Mouse (Mus musculus) CH12.LX (cell line): ENCODE measurements around the gene Neu2. TPM values are rescaled to one million over a fixed set of nuclear protein-coding genes. Genes with fewer than 3 reads are reported as not detected.

Experiments
- DNase-seq: peaks from one replicate; pipeline ENCODE4 v3.0.0-alpha.2; 2013; ENCODE audit errors: extremely low read depth
- H3K27ac ChIP-seq: 2 replicates; pipeline ENCODE4 v1.5.1; 2012; ENCODE audit warnings: low read depth, mild to moderate bottlenecking, control low read depth, moderate library complexity; ENCODE audit not compliant: insufficient read depth
- H3K27me3 ChIP-seq: replicated peaks from 2 replicates; pipeline ENCODE3; 2012; ENCODE audit warnings: inconsistent platforms
- H3K36me3 ChIP-seq, 2 experiments: replicated peaks in 1 of 2; 2 replicates each; pipeline versions ENCODE3 to v1.6.1; 2012; ENCODE audit warnings: inconsistent platforms in 1 of 2, low read length in 1 of 2, mild to moderate bottlenecking in 1 of 2, mixed read lengths in 1 of 2, moderate library complexity in 1 of 2; ENCODE audit not compliant: control insufficient read depth in 1 of 2, insufficient read depth in 1 of 2
- H3K4me1 ChIP-seq, 2 experiments: 2 replicates each; pipeline ENCODE4 v1.6.1; 2012; ENCODE audit warnings: inconsistent platforms in 1 of 2, moderate library complexity in 1 of 2; ENCODE audit not compliant: insufficient read depth in 2 of 2, control insufficient read depth in 1 of 2
- H3K4me2 ChIP-seq: 2 replicates; pipeline ENCODE4 v1.6.1; 2012; ENCODE audit warnings: low read depth, mild to moderate bottlenecking, control low read depth; ENCODE audit not compliant: poor library complexity, insufficient read depth, severe bottlenecking
- H3K4me3 ChIP-seq, 3 experiments: fragments of 150-350 bp in 1 of 3; sonication (generic) in 1 of 3; replicated peaks in 1 of 3; 2 replicates each; pipeline versions ENCODE3 to v1.5.1; 2011 to 2012; ENCODE audit warnings: low read depth in 2 of 3, low read length in 2 of 3, mild to moderate bottlenecking in 2 of 3, moderate library complexity in 2 of 3, control low read depth in 1 of 3, improper control_type of control experiment in 1 of 3, inconsistent platforms in 1 of 3, mixed read lengths in 1 of 3; ENCODE audit not compliant: poor library complexity in 1 of 3
- H3K79me2 ChIP-seq: replicated peaks from 2 replicates; pipeline ENCODE4 v1.6.1; 2012; ENCODE audit warnings: mild to moderate bottlenecking, moderate library complexity; ENCODE audit not compliant: control insufficient read depth, poor library complexity, insufficient read depth, severe bottlenecking; ENCODE audit errors: extremely low read depth
- H3K9ac ChIP-seq: 2 replicates; pipeline ENCODE4 v1.6.1; 2012; ENCODE audit warnings: low read depth, mild to moderate bottlenecking, control low read depth, moderate library complexity; ENCODE audit not compliant: insufficient read depth
- H3K9me3 ChIP-seq: replicated peaks from 2 replicates; pipeline ENCODE3; 2012; ENCODE audit warnings: low read length, inconsistent platforms, mixed read lengths
- BHLHE40 ChIP-seq: IDR thresholded peaks from 2 replicates; pipeline ENCODE4 v1.6.1; 2011; ENCODE audit warnings: mild to moderate bottlenecking, low read depth, low read length, improper control_type of control experiment
- CTCF ChIP-seq, 2 experiments: IDR thresholded peaks in 1 of 2; conservative IDR thresholded peaks in 1 of 2; 2 replicates each; pipeline ENCODE4 v1.5.1; 2011 to 2012; ENCODE audit warnings: low read depth in 2 of 2, low read length in 2 of 2, improper control_type of control experiment in 1 of 2, inconsistent platforms in 1 of 2, mild to moderate bottlenecking in 1 of 2, moderate library complexity in 1 of 2
- ELF1 ChIP-seq: IDR thresholded peaks from 2 replicates; pipeline ENCODE4 v1.6.1; 2014; ENCODE audit warnings: low read depth, mild to moderate bottlenecking, inconsistent platforms, low read length, improper control_type of control experiment
- EP300 ChIP-seq: IDR thresholded peaks from 2 replicates; pipeline ENCODE4 v1.6.1; 2011; ENCODE audit warnings: low read length, improper control_type of control experiment
- GABPA ChIP-seq: IDR thresholded peaks from 2 replicates; pipeline ENCODE4 v1.6.1; 2012; ENCODE audit warnings: low read depth, low read length, improper control_type of control experiment, inconsistent platforms; ENCODE audit not compliant: insufficient replicate concordance
- HCFC1 ChIP-seq: IDR thresholded peaks from 2 replicates; pipeline ENCODE4 v1.6.1; 2012; ENCODE audit warnings: low read depth, mild to moderate bottlenecking, inconsistent platforms, low read length, improper control_type of control experiment
- IRF4 ChIP-seq: IDR thresholded peaks from 2 replicates; pipeline ENCODE4 v1.6.1; 2014; ENCODE audit warnings: low read depth, mild to moderate bottlenecking, inconsistent platforms, low read length, improper control_type of control experiment
- JUN ChIP-seq: IDR thresholded peaks from 2 replicates; pipeline ENCODE4 v1.6.1; 2011; ENCODE audit warnings: low read depth, mild to moderate bottlenecking, low read length, improper control_type of control experiment, moderate library complexity; ENCODE audit not compliant: insufficient read depth
- JUND ChIP-seq: conservative IDR thresholded peaks from 2 replicates; pipeline ENCODE4 v1.6.1; 2011; ENCODE audit warnings: low read depth, low read length, improper control_type of control experiment
- MAX ChIP-seq: IDR thresholded peaks from 2 replicates; pipeline ENCODE4 v1.6.1; 2011; ENCODE audit warnings: low read length, improper control_type of control experiment
- MEF2A ChIP-seq: IDR thresholded peaks from 2 replicates; pipeline ENCODE4 v1.6.1; 2014; ENCODE audit warnings: low read depth, mild to moderate bottlenecking, inconsistent platforms, low read length, improper control_type of control experiment, borderline replicate concordance
- MXI1 ChIP-seq: IDR thresholded peaks from 2 replicates; pipeline ENCODE4 v1.6.1; 2011; ENCODE audit warnings: mild to moderate bottlenecking, low read depth, low read length, improper control_type of control experiment
- MYC ChIP-seq: IDR thresholded peaks from 2 replicates; pipeline ENCODE4 v1.6.1; 2011; ENCODE audit warnings: low read depth, mild to moderate bottlenecking, improper control_type of control experiment, low read length
- NELFE ChIP-seq: IDR thresholded peaks from 2 replicates; pipeline ENCODE4 v1.6.1; 2011; ENCODE audit warnings: low read depth, low read length, improper control_type of control experiment
- NRF1 ChIP-seq: IDR thresholded peaks from 2 replicates; pipeline ENCODE4 v1.6.1; 2014; ENCODE audit warnings: low read depth, mild to moderate bottlenecking, inconsistent platforms, low read length, improper control_type of control experiment, moderate library complexity
- PAX5 ChIP-seq: IDR thresholded peaks from 2 replicates; pipeline ENCODE4 v1.6.1; 2012; ENCODE audit warnings: low read length, inconsistent platforms, mixed read lengths
- POLR2A ChIP-seq: IDR thresholded peaks from 2 replicates; pipeline ENCODE4 v1.6.1; 2011; ENCODE audit warnings: low read depth, mild to moderate bottlenecking, improper control_type of control experiment, low read length
- POLR2AphosphoS2 ChIP-seq: IDR thresholded peaks from 2 replicates; pipeline ENCODE4 v1.6.1; 2011; ENCODE audit warnings: low read depth, low read length, improper control_type of control experiment
- RAD21 ChIP-seq: IDR thresholded peaks from 2 replicates; pipeline ENCODE4 v1.6.1; 2011; ENCODE audit warnings: low read depth, mild to moderate bottlenecking, low read length, improper control_type of control experiment, moderate library complexity
- RCOR1 ChIP-seq: conservative IDR thresholded peaks from 2 replicates; pipeline ENCODE4 v1.6.1; 2012; ENCODE audit warnings: low read depth, mild to moderate bottlenecking, inconsistent platforms, low read length, improper control_type of control experiment
- TBP ChIP-seq: conservative IDR thresholded peaks from 2 replicates; pipeline ENCODE4 v1.6.1; 2011; ENCODE audit warnings: low read depth, low read length, improper control_type of control experiment
- UBTF ChIP-seq: IDR thresholded peaks from 2 replicates; pipeline ENCODE4 v1.6.1; 2012; ENCODE audit warnings: low read depth, mild to moderate bottlenecking, inconsistent platforms, low read length, improper control_type of control experiment, moderate library complexity
- ZC3H11A ChIP-seq: IDR thresholded peaks from 2 replicates; pipeline ENCODE4 v1.6.1; 2012; ENCODE audit warnings: low read depth, mild to moderate bottlenecking, inconsistent platforms, low read length, improper control_type of control experiment
- ZMIZ1 ChIP-seq: IDR thresholded peaks from 2 replicates; pipeline ENCODE4 v1.6.1; 2012; ENCODE audit warnings: low read depth, mild to moderate bottlenecking, inconsistent platforms, low read length, improper control_type of control experiment
- ZNF384 ChIP-seq: IDR thresholded peaks from 2 replicates; pipeline ENCODE4 v1.6.1; 2012; ENCODE audit warnings: low read depth, low read length, improper control_type of control experiment, inconsistent platforms
- dilution Hi-C: fragments of 300-500 bp; cut with MboI; formaldehyde crosslinking; loops from 2 replicates; pipeline ENCODE4 v1.14.3; 2020; ENCODE audit warnings: low sequenced_read_pairs; ENCODE audit not compliant: extremely low pct_unique_long_range_greater_than_20kb, extremely low pct_ligation_motif_present
- in situ Hi-C: fragments of 300-500 bp; cut with MboI; formaldehyde crosslinking; loops from 3 replicates; pipeline ENCODE4 v1.14.3; 2019; ENCODE audit warnings: low sequenced_read_pairs, low pct_ligation_motif_present, low pct_unique_long_range_greater_than_20kb, mixed read lengths
- polyA plus RNA-seq: library from polyadenylated mRNA; unstranded; fragments of >175 nt; gene quantifications from 2 replicates; pipeline ENCODE4 v1.2.1, GENCODE M21; 2012; ENCODE audit warnings: low read depth; ENCODE audit not compliant: insufficient read length
- total RNA-seq, 2 experiments: library from RNA; depleted of rRNA; stranded (reverse); fragments of 300-350 nt in 1 of 2; fragments of >200 nt in 1 of 2; gene quantifications; 2 replicates each; pipeline ENCODE4 v1.2.3; 2012 to 2014

Gene Neu2
- total and polyA plus RNA-seq, 3 experiments: not detected

- TF ChIP-seq RAD21: no peak
- no peak for TF ChIP-seq ELF1
- TF ChIP-seq PAX5: no peak
- no peak for TF ChIP-seq MEF2A
- no peak for TF ChIP-seq RCOR1
- TF ChIP-seq CTCF (conservative IDR thresholded peaks at IDR 0.05 in 1 of 2, IDR thresholded peaks at IDR 0.05 in 1 of 2; ENCODE audit: low read depth in 2 of 2, low read length in 2 of 2): no peak
- TF ChIP-seq HCFC1: no peak
- no peak for TF ChIP-seq MYC
- no peak for TF ChIP-seq EP300
- no peak for TF ChIP-seq ZMIZ1
- TF ChIP-seq BHLHE40: no peak
- TF ChIP-seq POLR2AphosphoS2: no peak
- no peak for TF ChIP-seq UBTF
- no peak for TF ChIP-seq MAX
- no peak for TF ChIP-seq NRF1
- TF ChIP-seq MXI1: no peak
- no peaks in the 10 kb centered on the region for H3K79me2 ChIP-seq
- peak overlapping the region in 1 of 3 experiments; percentile 17 for H3K4me3 ChIP-seq
- peak overlapping the region; percentile 63 for H3K4me2 ChIP-seq
- peaks cover 13% of the 10 kb centered on the region for H3K9me3 ChIP-seq
- no peak for DNase-seq
- H3K4me1 ChIP-seq: peaks cover 0 to 8% of the 10 kb centered on the region in 2 experiments; a peak in 1 of 4 replicates
- dilution Hi-C loops: no loop called here
- no peak overlapping the region for H3K9ac ChIP-seq
- H3K27ac ChIP-seq: no peak overlapping the region
- peaks cover 6% of the 10 kb centered on the region for H3K27me3 ChIP-seq
- in situ Hi-C loops: no loop called here
- no peaks in the 10 kb centered on the region for H3K36me3 ChIP-seq
Observed at GRCm38 (mm10) chr1:87510166-87510691, 540 bp downstream of the Neu2 start.

- Histone ChIP-seq H3K36me3 (no peaks in the 10 kb centered on the region), H3K27ac (no peak overlapping the region), H3K27me3 (peaks cover 6% of the 10 kb centered on the region), H3K9me3 (peaks cover 16% of the 10 kb centered on the region), H3K4me2 (no peak overlapping the region), H3K4me3 (no peak overlapping the region), H3K9ac (no peak overlapping the region), H3K79me2 (no peaks in the 10 kb centered on the region), H3K4me1 (peaks cover 0 to 8% of the 10 kb centered on the region in 2 experiments; a peak in 1 of 4 replicates)
- TF ChIP-seq IRF4 (no peak), TBP (no peak), JUN (no peak), NELFE (no peak), POLR2AphosphoS2 (no peak), GABPA (no peak), JUND (no peak), PAX5 (no peak), POLR2A (no peak), ZNF384 (no peak), NRF1 (no peak), ZC3H11A (no peak)
- no peak for DNase-seq
- in situ Hi-C loops (no loop called here), dilution Hi-C loops (no loop called here)
Observed at GRCm38 (mm10) chr1:87510845-87511244, 1.2 kb downstream of the Neu2 start.
